Mouse (Mus musculus): ENCODE data around the gene Cpeb4. TPM values are rescaled to one million over a fixed set of nuclear protein-coding genes. Genes with fewer than 3 reads are reported as not detected.

The Cpeb4 gene
- total and polyA plus RNA-seq, 2 experiments from 2014 or later = 15.8 to 75.7 TPM

GRCm38 (mm10) chr11:31896065-31896792 is 24.2 kb downstream of the Cpeb4 start:
- Histone ChIP-seq H3K4me3 (ENCODE audit: low read length) (no peak overlapping the region), H3K4me1 (ENCODE audit: insufficient read depth, low read length) (0 out of 2 replicates have a peak, but pooled peaks cover 1% of the 10 kb centered on the region), H3K27me3 (ENCODE audit: insufficient read depth, low read length) (no peaks in the 10 kb centered on the region), H3K27ac (no peak overlapping the region), H3K36me3 (ENCODE audit: insufficient read depth, low read length) (no peaks in the 10 kb centered on the region), H3K4me2 (ENCODE audit: low read depth, low read length) (no peak overlapping the region), H3K9ac (replicated peaks; ENCODE audit: low read length) (no peak overlapping the region), H3K9me3 (ENCODE audit: low read length) (no peaks in the 10 kb centered on the region)
- no peak for TF ChIP-seq CTCF (IDR thresholded peaks at IDR 0.05; ENCODE audit: low read depth)
- DNase-seq (ENCODE audit: low spot score) (no peak), ATAC-seq (no peak)
- WGBS = 75% methylated on average over 4 of the region's 4 CpGs

- Histone ChIP-seq H3K9me3 (ENCODE audit: low read length) (no peaks in the 10 kb centered on the region), H3K36me3 (ENCODE audit: insufficient read depth, low read length) (no peaks in the 10 kb centered on the region), H3K27ac (no peak overlapping the region), H3K4me3 (ENCODE audit: low read length) (no peak overlapping the region), H3K9ac (replicated peaks; ENCODE audit: low read length) (no peak overlapping the region), H3K4me2 (ENCODE audit: low read depth, low read length) (no peak overlapping the region), H3K27me3 (ENCODE audit: insufficient read depth, low read length) (no peaks in the 10 kb centered on the region), H3K4me1 (ENCODE audit: insufficient read depth, low read length) (0 out of 2 replicates have a peak, but pooled peaks cover 5% of the 10 kb centered on the region)
- 91% methylated on average over 3 of the region's 3 CpGs for WGBS
- DNase-seq (ENCODE audit: low spot score) (no peak), ATAC-seq (no peak)
- no peak for TF ChIP-seq CTCF (IDR thresholded peaks at IDR 0.05; ENCODE audit: low read depth)
Observed at GRCm38 (mm10) chr11:31896905-31897304, 24.9 kb downstream of the Cpeb4 start.

DNA sequence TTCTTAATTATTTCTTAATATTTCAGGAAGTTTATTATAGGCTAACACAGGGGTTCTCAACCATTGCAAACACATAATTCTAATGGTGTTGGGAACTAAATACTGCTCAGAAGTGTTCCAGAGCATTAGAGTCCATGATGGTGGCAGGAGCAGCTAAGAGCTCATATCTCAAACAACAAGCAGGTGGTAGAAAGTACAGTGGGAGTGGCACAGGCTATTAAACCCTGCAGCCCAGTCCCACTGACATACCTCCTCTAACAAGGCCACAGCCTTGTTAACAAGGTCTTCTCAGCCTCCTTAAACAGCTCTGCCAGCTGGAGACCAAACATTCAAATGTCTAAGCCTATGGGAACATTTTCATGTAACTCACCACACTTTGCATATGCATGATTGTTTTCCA is 27.2 kb downstream of the Cpeb4 start:
- ATAC-seq (no peak), DNase-seq (ENCODE audit: low spot score) (no peak)
- H3K36me3 ChIP-seq (ENCODE audit: insufficient read depth, low read length) = no peaks in the 10 kb centered on the region
- H3K4me3 ChIP-seq (ENCODE audit: low read length) = no peak overlapping the region
- H3K27ac ChIP-seq = no peak overlapping the region
- 0 out of 2 replicates have a peak, but pooled peaks cover 5% of the 10 kb centered on the region for H3K4me1 ChIP-seq (ENCODE audit: insufficient read depth, low read length)
- H3K27me3 ChIP-seq (ENCODE audit: insufficient read depth, low read length) = no peaks in the 10 kb centered on the region
- H3K9ac ChIP-seq (replicated peaks; ENCODE audit: low read length) = no peak overlapping the region
- H3K4me2 ChIP-seq (ENCODE audit: low read depth, low read length) = no peak overlapping the region
- no peaks in the 10 kb centered on the region for H3K9me3 ChIP-seq (ENCODE audit: low read length)
- no peak for TF ChIP-seq CTCF (IDR thresholded peaks at IDR 0.05; ENCODE audit: low read depth)

- ATAC-seq (no peak), DNase-seq (ENCODE audit: low spot score) (peak; percentile 20)
- Histone ChIP-seq H3K4me1 (ENCODE audit: insufficient read depth, low read length) (0 out of 2 replicates have a peak, but pooled peaks cover 5% of the 10 kb centered on the region), H3K9me3 (ENCODE audit: low read length) (no peaks in the 10 kb centered on the region), H3K4me2 (ENCODE audit: low read depth, low read length) (no peak overlapping the region), H3K36me3 (ENCODE audit: insufficient read depth, low read length) (no peaks in the 10 kb centered on the region), H3K27ac (no peak overlapping the region), H3K9ac (replicated peaks; ENCODE audit: low read length) (no peak overlapping the region), H3K27me3 (ENCODE audit: insufficient read depth, low read length) (no peaks in the 10 kb centered on the region), H3K4me3 (ENCODE audit: low read length) (no peak overlapping the region)
- TF ChIP-seq CTCF (IDR thresholded peaks at IDR 0.05; ENCODE audit: low read depth) = no peak
- WGBS = 18% methylated on average over 1 of the region's 1 CpGs
Observed at GRCm38 (mm10) chr11:31900736-31901135, 28.7 kb downstream of the Cpeb4 start.

DNA sequence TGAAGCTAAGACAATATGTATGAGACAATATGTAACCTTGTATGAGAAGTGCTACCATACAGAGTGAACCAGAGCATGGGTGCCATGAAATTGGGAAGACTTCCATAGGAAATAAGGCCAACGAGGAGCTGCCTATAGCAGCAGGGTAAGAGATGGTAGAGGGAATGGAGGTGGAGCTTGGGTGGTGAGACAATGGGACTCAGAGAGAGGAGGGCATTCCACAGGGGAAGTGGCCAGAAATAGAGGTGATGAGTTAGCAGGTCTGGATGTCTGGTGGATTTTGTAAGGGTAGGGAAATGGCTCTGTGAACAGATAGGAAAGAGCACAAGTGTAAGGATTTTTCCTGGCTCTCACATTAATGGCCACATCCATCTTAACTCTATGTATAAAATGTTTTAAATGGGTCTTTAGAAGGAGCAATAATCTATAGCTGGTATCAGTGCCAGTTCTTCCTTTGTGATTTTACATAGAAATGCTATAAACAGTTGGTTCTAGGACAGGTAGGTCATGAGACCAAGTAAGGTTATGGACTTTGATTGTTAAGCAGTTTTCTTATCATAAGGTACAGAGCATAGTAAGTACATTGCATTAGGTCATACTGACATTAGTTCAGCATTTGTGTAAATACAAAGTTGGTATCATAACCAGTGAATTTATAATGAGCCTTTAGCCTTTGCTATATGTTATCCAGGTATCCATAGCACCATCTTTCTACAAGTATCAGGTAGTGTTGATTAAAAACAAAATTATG is 30.4 kb downstream of the Cpeb4 start:
- H3K9me3 ChIP-seq (ENCODE audit: low read length) = no peaks in the 10 kb centered on the region
- WGBS = 78% methylated on average over 1 of the region's 1 CpGs
- H3K27ac ChIP-seq = no peak overlapping the region
- TF ChIP-seq CTCF (IDR thresholded peaks at IDR 0.05; ENCODE audit: low read depth) = no peak
- DNase-seq (ENCODE audit: low spot score) = no peak
- no peaks in the 10 kb centered on the region for H3K36me3 ChIP-seq (ENCODE audit: insufficient read depth, low read length)
- no peak overlapping the region for H3K9ac ChIP-seq (replicated peaks; ENCODE audit: low read length)
- H3K4me1 ChIP-seq (ENCODE audit: insufficient read depth, low read length) = 0 out of 2 replicates have a peak, but pooled peaks cover 8% of the 10 kb centered on the region
- no peak overlapping the region for H3K4me2 ChIP-seq (ENCODE audit: low read depth, low read length)
- H3K4me3 ChIP-seq (ENCODE audit: low read length) = no peak overlapping the region
- no peaks in the 10 kb centered on the region for H3K27me3 ChIP-seq (ENCODE audit: insufficient read depth, low read length)
- ATAC-seq = no peak

DNA sequence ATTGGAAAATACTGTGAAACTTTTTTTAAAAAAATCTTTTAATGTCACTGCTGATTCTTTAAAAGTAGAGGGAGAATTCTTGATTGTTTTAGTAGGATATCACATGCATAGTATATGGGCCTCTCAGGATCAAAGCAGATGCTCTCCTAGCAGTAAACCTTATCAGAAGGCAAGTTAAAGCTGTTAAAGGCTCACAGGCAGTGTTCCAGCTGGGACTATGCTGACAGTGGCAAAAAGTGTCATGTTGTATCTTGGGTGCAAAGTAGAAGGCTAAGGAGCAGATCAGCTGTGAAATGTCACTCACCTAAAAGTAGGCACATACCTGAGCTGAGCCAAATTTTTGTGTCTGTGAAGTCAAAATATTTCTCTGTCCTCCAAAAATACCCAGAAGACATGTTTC is 34.5 kb downstream of the Cpeb4 start:
- Histone ChIP-seq H3K9ac (replicated peaks; ENCODE audit: low read length) (no peak overlapping the region), H3K4me2 (ENCODE audit: low read depth, low read length) (no peak overlapping the region), H3K36me3 (ENCODE audit: insufficient read depth, low read length) (no peaks in the 10 kb centered on the region), H3K9me3 (ENCODE audit: low read length) (no peaks in the 10 kb centered on the region), H3K4me1 (ENCODE audit: insufficient read depth, low read length) (0 out of 2 replicates have a peak, but pooled peaks cover 4% of the 10 kb centered on the region), H3K27ac (no peak overlapping the region), H3K4me3 (ENCODE audit: low read length) (no peak overlapping the region), H3K27me3 (ENCODE audit: insufficient read depth, low read length) (no peaks in the 10 kb centered on the region)
- no peak for ATAC-seq
- no peak for TF ChIP-seq CTCF (IDR thresholded peaks at IDR 0.05; ENCODE audit: low read depth)
- no peak for DNase-seq (ENCODE audit: low spot score)
